Mouse (Mus musculus) Muller cell, postnatal 12 days (primary cell): ENCODE data around the gene 9430097D07Rik.

Experiments used
- DNase-seq: peaks from one replicate; pipeline ENCODE4 v3.0.0-alpha.2; 2015; ENCODE audit errors: inconsistent ontology term

Gene 9430097D07Rik

DNA sequence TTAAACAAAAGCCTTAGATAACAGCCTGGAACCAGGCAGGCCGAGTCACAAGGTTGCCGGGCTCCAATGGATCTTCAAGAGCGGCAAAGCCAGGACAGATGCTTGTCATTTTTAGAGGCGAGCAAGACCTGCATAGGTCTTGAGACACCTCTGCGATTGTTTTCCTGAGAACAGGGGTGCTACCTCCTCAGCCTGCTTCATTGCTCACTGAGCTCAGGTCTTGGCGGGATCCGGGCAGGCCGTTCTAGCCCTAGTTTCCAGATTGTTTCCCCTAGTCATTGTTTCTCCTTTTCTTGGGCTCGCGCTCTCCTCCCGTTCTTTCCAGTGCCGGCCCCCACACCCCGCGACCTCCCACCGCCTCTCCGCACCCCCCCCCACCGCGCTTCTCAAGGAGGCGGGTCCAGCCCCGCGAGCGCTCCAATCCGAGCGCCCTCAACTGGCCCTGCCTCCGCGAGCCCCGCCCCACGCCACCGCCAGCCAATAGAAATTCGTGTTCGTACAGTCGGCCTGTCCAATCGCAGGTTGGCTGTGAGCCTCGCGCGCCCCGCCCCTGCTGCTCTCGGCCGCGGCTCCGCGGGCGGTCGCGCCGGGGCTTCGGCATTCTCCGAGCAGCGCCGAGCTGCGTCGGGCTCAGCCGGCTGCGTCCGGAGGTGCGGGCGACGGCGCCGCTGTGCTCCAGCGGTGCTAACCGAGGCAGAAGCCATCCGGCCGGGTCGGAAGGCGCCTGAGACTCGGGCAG lies 40.6 kb downstream of the 9430097D07Rik start, which contains the start of gene Fam102a:
Fam102a (plus strand) TSS at position 600 of the 739 bp plus-strand sequence.
- peak; percentile 99 for DNase-seq

DNA sequence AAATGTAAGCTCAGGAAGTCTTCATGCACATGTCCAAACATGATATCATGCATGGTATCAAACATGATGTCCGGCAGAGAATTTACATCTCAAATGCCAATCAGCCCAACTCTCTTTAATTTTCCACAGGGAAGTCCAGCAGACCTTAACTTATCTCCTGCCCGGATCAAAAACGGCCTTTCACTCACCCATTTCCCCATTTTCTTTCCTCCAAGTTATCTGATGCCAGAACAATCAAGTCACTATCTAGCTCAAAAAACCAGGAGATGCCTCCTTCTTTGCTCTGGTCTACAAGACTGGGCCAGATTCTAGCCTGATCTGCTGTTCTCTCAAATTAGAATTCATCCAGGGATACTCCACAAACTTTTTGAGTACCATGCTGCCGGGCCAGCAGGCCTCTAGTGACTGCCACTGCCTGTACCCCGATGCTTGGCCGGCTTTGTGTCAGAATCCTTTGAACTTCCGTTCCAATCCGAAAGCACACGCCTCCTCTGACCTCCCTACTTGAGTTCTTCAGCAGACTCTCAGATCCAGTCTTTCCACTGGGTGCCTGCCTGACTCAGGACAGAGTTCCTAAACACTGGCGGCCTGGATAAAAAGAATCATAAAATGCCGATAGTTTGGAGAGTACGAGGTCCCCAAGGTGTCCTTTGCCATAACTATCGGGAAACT lies 41.3 kb downstream of the 9430097D07Rik start:
- peak; percentile 79 for DNase-seq

GRCm38 (mm10) chr2:32533163-32533562 lies 42.3 kb downstream of the 9430097D07Rik start:
- DNase-seq, result no peak

DNA sequence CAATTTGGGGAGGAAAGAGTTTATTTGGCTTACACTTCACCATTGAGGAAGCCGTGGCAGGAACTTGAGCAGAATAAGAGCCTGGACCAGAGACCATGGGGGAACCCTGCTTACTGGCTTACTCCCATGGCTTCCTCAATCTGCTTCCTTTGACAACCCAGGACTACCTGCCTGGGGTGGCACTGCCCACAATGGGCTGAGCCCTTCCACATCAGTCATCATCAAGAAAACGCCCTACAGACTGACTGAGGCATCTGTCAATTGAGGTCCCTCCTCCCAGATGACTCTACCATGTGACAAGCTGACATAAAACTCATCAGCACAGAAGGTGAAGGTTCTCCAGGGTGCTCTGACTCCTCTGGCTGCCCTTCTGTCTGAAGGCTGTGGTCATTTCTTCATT lies 45.0 kb downstream of the 9430097D07Rik start:
- no peak for DNase-seq

- no peak for DNase-seq
Observed at GRCm38 (mm10) chr2:32528326-32528725, 47.2 kb downstream of the 9430097D07Rik start.

GRCm38 (mm10) chr2:32527468-32527966 lies 48.0 kb downstream of the 9430097D07Rik start:
- peak; percentile 69 for DNase-seq

DNA sequence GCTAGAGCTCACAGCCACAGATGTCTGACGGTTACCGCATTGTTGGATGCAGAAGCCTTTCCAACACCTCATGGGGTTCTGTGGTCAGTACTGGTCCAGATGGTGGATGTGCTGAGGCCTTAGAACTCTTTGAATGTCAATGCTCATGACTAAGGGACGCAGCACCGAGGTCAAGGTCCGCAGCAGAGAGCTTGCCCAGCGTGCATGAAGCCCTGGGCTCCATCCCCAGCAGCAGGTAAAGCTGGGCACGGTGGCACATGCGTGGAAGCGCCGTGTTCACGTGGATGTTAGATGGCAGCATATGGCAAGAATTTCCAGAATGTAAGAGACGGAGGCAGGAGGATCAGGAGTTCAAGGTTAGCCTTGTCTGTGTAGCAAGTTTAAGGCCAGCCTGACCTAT lies 49.7 kb downstream of the 9430097D07Rik start:
- no peak for DNase-seq

DNA sequence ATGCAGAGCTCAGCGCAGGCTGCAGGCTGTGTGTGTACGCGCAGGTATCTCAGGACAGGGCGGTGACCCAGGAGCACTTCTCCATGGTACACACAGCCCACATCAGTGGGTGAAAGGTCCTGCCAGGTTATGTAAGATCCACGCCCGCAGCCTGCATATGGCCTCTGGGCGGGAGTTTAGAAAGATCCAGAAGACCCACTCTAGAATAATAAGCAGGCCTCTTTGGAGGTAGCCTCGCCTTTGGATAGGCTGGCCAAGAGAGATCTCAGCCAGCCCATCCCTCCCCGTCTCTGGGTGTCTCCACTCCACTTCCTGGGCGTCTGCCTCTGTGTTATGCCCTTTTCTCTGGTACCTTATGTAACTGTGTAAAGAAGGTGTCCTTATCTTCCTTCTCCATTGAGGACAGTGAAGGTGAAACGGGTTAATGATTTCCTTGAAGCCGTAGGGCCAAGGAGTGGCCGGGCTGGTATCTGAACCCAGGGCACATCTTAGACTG lies 50.9 kb downstream of the 9430097D07Rik start:
- no peak for DNase-seq
